Mouse (Mus musculus): ENCODE data around the gene Trim37.

The Trim37 gene

DNA sequence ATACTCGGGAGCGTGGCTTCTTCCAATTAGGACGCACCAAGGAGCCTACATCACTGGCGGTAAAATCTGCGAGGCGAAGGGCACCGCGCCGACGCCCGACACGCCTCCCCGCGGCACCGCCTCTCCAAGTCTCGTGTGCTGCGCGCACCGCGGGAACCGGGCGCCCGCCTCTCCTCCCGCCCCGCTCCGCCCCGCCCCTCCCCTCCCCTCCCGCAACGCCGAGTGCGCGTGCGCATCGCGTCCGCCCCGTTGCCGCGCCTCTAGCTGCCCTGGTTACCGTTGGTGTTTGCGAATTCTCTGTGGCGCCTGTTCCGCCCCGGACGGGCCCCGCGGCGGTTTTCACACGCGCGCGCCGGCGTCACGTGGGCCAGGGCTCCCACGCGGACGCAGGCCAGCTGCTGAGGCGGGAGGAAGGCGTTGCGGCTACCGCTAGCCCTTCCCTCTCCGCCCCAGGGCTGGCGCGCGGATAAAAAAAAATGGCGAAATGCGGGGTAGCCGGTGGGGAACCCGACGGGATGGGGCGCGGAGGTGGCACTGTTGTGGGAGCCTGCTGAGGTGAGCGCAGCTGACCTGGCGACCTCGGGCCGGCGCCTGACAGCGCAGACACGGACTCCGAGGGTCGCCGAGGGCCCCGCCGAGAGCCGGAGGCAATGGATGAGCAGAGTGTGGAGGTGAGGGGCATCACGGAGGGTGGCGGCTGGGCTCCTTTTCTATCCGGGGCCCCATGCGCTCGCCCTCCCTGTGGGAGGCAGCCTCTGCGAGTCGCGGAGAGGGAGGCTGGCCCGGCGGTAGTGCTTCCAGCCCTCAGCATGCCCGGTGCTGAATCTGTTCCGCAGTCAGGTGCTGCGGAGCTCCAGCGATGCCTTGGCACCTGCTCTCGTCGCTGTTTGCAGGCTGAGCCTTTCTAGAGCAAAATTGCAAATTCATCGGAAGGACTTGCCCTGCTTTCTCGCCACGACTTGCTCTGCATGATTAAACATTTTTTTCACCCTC lies at the start of gene Trim37:
Gene Trim37 (plus strand): TSS at position 254 of the 993 bp plus-strand sequence.
- DNase-seq (ENCODE audit: low read depth, low spot score) = peak; percentile 82

DNA sequence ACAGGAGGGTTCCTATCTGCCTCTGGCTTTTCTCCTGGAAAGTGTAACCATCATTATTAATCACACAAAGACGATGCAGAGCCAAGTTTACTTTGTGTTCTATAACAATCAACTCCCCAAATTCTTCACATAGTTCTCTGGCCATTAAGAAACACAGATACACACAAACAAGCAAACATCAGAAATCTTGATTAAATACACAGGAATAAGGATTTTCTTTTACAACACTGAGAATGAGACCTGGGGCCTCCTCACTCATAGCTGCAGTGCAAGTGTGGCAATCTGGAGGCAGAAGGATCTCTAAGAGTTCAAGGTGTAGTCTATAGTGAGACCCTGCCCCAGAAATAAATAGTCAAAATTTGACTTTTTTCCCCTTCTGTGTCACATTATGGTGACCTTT lies 43.2 kb upstream of the Trim37 start:
- no peak for DNase-seq (ENCODE audit: low read depth, low spot score)

DNA sequence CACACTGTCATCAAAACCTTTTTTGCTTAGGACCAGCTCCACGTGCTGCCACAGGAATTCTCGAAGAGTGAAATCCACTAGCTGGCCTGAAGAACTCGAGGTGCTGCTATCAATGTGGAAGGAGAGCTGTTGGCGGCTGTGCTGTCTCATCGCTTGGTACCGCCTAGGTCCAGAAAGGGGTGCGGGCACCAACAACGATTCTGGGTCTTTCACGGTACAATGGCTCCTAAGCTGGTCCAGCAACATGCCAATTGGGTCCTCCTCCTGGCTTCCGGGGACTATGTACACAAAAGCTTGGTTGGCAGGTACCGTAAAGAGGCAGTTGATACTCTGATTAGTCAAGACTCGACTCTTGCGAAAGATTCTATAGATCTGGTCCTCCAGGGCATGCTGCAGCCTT lies 41.4 kb upstream of the Trim37 start:
- no peak for DNase-seq (ENCODE audit: low read depth, low spot score)

DNA sequence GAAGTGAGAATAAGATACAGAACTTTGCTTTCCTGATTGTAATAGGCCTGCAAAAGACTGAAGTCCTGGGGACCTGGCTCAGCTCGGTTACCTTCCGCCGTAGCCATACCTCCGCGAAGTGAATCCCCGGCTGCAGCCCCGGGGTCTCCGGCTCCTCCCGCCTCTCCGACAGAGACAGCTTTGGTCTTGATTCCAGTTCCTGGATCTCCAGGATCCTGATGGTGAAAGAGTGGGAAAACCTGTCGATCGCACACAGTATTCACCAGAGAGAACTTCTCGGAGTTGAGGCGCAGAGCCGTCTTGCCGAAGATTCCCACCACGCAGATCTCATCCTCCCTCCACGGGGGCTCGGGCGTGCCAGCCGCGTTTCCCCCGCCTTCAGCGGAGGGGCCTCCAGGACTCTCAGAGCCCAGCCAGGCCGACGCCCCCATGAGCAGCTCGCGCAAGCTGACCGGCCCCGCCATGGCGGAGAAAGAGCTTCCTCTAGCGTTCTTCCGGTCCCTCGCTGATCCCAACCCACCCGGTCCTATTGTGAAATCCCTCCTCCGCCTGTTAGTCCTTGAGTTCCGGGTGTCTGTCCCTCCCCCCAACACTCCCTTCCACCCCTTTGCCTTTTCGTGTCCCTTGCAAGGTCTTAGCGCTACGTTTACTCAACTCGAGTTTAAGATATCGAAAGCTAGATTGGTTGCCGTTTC lies 40.4 kb upstream of the Trim37 start, which contains the start of gene Smg8:
Gene Smg8 (minus strand): TSS at position 485 of the 695 bp plus-strand sequence.
- peak; percentile 84 for DNase-seq (ENCODE audit: low read depth, low spot score)

DNA sequence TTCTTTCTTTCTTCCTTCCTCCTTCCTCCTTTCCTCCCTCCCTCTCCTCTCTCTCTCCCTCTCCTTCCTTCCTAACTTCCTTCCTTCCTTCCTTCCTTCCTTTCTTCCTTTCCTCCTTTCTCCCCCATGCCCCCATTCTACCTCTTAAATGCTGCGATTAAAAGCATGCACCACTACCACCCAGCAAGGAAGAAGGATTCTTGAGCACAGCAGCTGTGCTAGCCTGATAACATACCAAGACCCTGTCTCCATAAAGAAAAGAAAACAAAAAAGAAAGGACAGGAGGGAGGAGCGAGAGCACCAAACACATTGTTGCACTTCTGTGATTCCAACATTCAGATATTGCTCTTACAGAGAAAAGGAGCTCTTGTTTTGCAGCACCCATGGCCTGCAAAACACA lies 39.7 kb upstream of the Trim37 start:
- DNase-seq (ENCODE audit: low read depth, low spot score) = no peak

DNA sequence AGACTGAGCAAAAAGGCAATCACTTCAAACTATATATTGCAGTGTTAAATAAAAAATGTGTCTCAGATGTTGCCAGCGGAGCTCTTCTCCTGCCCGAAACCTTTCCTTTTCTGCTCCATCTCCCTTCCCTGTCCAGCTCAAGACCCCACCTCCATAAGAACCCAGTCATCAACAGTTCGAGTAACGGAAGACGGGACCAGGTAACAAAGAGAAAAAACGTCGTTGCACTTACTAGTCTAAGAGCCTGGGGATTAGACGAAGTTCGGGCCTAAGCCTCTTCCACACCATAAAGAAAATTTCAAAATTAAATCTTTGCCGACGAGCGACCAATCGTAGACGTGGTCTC lies 18.5 kb upstream of the Trim37 start, which contains the start of gene Prr11:
Gene Prr11 (minus strand): TSS at position 300 of the 346 bp plus-strand sequence.
- no peak for DNase-seq (ENCODE audit: low read depth, low spot score)

DNA sequence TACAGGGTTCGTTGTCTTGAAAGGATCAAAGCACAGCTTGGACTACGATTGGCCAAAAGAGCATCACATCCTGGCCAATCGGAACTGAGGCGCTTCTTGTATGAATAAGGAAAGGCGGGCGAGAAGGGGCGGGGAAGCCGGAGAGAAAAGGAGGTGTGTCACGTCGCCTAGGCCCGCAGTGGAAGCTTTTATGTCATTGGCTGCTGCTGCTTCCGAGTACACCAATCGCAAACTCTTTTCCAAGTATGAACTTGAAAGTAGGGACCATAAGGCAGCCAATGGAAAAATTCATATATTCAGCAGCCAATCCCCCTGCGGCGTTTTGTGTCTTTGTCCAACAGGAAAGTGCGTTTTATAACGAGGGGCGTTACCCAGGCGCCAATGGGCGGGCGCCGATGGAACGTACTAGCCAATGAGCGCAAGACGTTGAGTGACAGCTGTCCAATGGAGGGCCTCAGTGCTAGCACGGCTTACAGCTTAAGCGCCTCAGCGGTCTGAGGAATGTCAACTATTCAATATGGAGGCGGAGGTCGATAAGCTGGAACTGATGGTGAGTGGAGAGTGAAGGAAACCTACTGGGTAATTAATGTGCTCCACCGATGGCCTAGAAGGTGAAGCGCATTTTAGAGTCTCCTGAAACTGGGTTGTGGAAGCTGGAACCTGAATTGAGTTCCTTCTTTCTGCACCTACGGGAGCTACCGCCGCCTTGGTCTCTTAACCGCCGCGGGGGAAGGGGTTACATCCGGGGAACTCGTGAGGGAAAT lies 17.9 kb upstream of the Trim37 start, which contains the start of gene Ska2:
Gene Ska2 (plus strand): TSS at position 480 of the 764 bp plus-strand sequence.
- peak; percentile 98 for DNase-seq (ENCODE audit: low read depth, low spot score)

DNA sequence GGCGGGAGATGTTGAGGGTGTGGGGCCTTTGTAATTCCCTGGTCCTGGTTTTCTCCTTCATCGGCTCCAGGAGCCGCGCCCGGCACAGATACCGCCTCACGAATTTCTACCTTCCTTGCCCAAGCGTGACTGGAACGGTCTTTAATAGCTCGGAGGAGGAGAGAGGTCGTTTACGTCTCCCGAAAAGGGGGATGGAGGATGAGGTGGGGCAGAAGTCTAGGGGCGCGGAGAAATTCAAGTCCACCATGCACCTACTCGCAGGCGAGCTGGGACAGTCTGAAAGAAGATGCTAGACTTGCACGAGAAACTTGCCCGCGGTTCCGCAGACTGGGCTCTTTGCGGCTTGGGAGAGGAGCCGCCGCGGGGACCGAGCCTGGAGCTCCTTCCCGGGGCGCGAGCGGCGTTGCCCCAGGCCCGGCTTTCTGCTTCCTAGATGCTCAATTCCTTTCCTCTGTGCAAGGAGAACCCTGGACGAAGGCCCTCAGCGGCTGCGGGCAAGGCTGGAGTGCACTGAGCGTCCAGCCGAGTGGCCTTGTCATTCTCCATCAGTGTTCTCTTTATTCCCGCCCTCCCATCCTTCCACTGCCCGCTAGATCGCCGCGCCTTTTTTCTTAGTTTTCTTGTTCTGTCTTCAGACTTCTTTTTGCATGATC lies 17.2 kb upstream of the Trim37 start:
- DNase-seq (ENCODE audit: low read depth, low spot score) = no peak

DNA sequence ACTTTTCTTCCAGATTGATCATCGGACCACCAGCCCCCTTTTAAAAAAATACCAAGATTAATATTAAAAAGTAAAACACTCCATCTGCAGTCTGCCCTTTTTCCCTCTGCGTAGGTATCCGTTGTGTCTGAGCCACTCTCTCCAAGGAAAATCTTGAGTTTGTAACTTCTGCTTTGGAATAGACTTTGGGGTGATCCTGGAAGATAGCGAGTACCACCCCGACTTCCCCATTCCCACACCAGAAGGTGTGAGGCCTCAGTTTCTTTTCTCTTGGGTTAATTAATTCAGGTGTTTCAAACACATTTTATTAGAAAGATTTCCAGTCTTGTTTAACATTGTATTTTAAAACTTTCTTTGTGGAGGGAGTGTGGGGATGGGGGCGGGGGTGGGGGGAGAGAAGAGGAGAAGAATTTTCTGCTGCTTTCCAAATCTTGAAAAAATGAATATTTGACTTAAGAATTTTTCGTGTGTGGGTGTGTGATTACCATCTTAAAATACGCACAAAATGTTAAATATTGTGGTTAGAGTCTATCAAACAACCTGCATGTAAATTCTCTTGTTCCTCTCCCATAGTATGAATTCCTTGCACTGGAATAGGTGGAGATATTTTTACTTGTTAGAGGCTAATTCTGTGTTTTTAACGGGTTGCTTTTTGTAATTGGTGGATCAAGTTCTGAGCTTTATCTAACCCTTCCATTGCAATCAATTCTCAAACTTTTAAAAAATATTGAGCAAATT lies 16.5 kb upstream of the Trim37 start:
- no peak for DNase-seq (ENCODE audit: low read depth, low spot score)

DNA sequence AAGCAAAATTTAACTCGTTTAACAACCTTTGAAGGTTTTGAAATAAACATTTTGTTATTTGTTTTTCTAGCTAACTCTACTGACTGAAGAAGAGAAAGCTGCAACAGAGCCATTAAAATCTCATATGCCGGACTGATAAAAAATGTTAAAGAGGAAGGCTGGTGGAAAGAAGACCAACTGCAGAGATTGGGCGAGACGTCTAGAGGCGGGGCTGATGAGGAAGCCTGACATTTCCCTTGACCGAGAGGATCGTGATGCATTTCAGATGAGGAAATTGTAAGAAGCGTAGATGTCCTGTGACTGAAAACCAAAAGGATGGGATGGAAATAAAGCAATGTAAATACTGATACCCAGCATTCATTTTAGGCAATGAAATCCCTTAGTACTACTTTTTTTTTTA lies 5.0 kb upstream of the Trim37 start:
- DNase-seq (ENCODE audit: low read depth, low spot score) = no peak

DNA sequence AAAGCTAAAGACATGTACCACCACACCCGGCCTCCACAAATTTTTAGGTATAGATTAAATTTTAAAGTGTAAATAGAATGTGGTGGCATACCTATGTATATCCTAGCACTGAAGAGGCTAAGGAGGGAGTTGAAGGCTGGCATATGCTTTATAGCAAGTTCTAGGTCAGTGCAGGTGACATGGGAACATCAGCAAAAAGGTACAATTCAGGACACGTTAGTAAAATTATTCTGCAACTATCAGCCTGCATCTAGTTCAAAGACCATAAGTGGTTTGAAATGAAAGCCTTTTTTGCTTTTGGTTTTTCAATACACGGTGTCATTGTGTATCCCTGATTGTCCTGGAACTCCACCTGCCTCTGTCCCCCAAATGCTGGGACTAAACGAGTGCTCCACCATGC lies 1.3 kb upstream of the Trim37 start:
- no peak for DNase-seq (ENCODE audit: low read depth, low spot score)

DNA sequence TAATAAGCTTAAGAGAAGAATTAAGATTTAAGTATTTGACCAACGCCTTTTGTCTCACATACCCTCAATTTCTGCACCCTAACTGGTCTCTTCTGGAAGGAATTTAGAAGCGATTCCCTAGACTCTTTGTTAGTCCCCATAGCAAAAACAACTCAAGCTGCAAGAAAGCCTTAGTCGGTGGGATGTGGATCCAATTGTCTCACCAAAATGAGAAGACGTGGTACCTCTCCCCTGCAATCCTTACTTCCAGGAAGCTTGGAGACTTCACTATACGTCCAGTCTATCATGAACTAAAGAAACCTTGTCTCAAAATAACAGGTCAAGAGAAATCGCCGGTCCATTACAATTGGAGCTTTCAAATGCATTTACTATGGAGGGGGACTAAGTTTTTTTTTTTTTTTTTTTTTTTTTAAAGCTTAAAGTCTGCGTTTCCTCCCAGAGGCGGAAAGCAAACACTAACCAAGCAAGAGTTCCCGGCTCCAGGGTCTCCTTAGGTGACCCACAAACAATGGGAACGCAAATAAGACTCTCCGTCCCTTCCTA lies 525 bp upstream of the Trim37 start:
- DNase-seq (ENCODE audit: low read depth, low spot score) = no peak

DNA sequence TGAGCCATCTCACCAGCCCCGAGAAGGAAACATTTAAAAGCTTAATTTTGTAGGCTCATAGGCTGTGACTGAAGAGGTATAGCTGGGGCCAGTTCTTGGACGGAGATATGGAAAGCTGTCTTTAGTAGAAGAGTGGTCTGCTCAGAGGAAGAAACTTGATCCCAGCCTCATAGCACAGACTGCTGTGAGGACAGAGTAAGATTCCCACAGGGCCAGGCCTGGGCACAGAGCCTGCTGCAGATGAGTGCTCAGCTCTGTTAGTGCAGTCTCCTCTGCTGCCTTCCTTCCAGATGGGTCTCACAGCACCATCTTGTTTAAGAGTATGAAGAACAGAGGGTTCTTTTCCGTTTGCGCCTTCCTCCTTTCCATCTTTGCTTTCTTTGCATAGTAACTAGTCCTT lies 9.4 kb downstream of the Trim37 start:
- no peak for DNase-seq (ENCODE audit: low read depth, low spot score)

DNA sequence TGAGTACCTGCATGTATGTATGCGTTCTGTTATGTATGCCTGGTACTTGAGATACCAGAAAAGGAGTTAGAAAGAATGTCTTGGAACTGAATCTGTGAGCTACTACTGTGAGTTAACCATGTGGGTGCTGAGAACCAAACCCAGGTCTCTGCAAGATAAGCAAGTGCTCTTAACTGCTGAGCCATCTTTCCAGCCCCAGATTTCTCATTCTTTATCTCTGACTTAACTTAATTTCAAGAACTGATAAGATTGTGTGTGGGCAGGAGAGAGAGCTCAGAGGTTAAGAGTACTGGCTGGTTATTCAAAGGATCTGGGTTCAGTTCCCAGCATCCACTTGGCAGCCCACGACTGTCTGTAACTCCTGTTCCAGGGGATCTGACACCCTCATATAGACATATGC lies 31.1 kb downstream of the Trim37 start:
- no peak for DNase-seq (ENCODE audit: low read depth, low spot score)

DNA sequence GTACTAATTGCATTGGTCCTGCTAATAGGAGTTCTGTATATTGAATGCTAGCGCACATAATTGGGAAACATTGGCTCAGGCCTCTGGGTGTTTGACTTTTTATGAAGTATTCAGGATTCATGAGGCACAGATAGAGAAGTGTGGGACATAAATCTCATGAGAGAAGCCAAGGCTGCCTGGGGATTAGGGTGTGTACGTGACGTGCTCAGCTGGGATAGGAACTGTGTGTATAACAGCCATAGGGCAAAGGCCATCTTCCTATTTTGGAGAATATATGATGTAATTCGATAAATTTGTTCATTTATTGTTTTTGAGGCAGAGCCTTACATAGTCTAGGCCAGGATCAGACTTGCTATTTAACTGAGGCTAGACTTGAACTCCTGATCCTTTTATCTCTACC lies 35.8 kb downstream of the Trim37 start:
- no peak for DNase-seq (ENCODE audit: low read depth, low spot score)

DNA sequence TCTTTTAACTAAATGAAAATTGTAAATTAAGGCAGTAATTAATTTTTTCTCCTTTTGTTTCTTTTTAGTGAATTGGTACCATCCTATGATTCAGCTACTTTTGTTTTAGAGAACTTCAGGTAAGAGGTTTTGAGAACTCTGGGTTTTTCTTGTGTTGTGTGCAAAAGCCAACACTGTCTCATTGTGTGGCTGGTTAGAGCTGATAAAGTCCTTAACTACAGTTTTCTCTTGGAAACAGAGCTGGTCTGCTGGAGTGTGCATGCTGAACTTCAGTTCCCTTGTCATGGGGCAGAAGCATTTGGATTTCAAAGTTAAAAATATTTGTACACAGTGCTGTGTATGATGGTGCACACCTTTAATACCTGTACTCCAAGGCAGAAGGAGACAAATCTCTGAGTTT lies 36.9 kb downstream of the Trim37 start:
- no peak for DNase-seq (ENCODE audit: low read depth, low spot score)

DNA sequence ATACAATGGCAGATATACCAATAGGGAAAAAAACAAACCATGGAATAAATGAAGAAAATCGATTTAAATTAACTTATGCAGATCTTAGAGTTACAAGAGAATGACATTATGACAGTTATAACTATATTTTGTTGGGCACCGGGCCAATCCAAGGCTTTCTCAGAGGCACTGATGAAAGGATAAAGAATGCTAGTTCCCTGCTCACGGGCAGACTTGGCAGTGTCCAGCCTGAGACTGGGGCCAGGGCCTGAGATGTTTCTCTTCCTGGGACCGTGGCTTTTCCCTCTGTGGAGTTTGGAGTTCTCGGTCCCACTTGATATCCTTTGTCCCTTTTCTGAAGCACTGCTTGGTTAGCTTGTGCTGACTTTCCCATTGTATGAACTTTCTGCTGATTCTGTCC lies 46.7 kb downstream of the Trim37 start:
- no peak for DNase-seq (ENCODE audit: low read depth, low spot score)

DNA sequence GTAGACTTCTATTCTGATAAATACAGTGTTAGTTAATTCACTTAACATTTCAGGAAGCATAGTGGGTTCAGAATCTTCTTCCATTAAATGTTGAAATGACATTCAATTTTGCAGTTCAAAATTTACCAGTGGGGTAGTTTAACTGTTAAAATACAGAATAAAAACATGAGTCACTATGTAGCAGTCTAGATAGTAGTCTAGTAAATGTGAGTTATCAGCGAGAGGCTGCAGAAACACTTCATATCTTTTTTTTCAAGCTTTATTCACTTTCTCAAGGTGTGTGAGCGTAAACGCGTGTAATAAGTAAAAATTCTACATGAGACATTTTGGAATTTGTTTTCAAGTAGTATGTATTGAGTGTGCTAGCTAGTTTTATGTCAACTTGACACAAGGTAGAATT lies 48.2 kb downstream of the Trim37 start:
- DNase-seq (ENCODE audit: low read depth, low spot score) = no peak

DNA sequence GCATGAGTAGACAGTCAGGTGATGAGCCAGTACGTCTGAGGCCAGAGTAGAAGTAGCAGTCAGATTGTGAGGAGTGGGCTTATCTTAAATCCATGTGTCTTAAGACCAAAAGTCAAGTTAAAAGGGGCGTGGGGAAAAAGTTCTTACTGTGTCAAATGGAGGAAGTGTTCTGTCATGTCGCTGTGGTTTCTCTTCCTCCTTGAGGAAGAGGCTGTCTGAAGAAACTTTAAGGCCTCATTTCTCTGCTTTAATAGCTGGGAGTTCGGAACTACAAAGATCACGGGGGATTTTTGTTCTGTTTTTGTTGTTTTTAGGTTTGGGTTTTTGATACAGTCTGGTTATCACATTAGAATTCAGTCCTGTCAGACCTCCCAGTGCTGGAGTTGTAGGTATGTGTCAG lies 85.4 kb downstream of the Trim37 start:
- no peak for DNase-seq (ENCODE audit: low read depth, low spot score)

DNA sequence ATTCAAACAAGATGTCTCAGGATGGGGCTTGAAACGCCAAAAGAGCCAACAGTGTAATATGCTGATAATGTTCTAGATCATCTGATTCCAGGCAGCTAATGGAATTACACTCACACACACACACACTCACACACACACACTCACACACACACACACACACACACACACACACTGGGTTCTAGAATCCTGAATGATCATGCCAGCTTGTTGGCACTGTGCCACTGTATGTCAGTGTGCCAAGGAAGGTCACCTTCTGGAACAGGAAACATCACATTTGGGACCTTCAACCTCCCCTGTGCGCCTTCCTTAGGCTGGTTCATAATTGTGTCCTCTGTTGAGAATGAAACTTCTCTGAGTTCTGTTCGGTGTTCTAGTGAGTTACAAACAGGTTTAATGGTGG lies 95.8 kb downstream of the Trim37 start:
- no peak for DNase-seq (ENCODE audit: low read depth, low spot score)
